Mouse (Mus musculus) cortical plate, adult 2 months (tissue): ENCODE measurements around the gene Dnajc17.

Source experiments
- CTCF ChIP-seq: fragments of 200-500 bp; IDR thresholded peaks from 2 replicates; pipeline ENCODE4 v1.5.1; 2011; ENCODE audit warnings: mild to moderate bottlenecking, control low read depth, low read length; ENCODE audit not compliant: insufficient read depth; ENCODE audit errors: extremely low read depth
- POLR2A ChIP-seq: fragments of 200-500 bp; IDR thresholded peaks from 2 replicates; pipeline ENCODE4 v1.6.1; 2011; ENCODE audit warnings: mild to moderate bottlenecking, low read length, control low read depth; ENCODE audit not compliant: insufficient read depth; ENCODE audit errors: extremely low read depth

DNA sequence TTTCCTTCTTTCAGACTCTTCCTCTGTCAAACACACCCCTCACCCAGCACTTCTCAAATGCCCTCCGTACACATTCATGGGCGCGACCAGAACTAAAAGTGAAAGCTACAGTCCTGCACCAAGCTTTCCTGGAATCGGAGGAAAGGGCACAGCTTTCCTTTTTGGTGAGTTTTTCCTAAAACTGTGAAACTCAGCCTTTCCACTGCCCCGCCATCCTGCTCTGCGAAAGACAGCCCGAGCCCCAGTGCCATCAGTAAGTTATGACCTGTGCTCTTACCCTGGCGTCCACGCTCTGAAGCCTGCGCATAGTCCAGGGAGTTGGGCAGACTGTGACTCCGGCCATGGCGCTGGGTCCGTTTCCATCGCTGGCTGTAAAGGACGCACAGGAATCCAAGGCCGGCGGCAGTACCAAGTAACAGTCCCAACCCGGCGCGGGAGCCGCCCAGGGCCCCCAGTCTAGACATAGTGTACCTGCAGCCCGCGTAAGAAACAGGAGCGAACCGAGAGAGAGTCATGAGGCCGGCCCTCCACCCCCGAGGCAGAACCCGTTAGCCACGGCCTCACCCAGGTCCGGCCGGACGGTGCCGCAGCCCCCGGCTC lies 52.4 kb downstream of the Dnajc17 start:
- TF ChIP-seq POLR2A = no peak
- TF ChIP-seq CTCF = no peak
